Mouse (Mus musculus) lung, embryonic 14.5 days (tissue): ENCODE data around the gene Prdm1. TPM values are rescaled to one million over a fixed set of nuclear protein-coding genes. Genes with fewer than 3 reads are reported as not detected.
A peak's percentile ranks its signal among the peaks of the same experiment; 100 is the strongest.

Source experiments
- ATAC-seq: fragments of 200-750 bp; cut with Nextera tagmentation; 2 replicates; pipeline ENCODE4 v1.8.0; 2017; ENCODE audit warnings: mild to moderate bottlenecking, moderate TSS enrichment, moderate library complexity; ENCODE audit not compliant: insufficient read depth
- DNase-seq: peaks from one replicate; pipeline ENCODE4 v3.0.0-alpha.2; 2015
- H3K27ac ChIP-seq: fragments of 300-500 bp; sonication (generic); 2 replicates; pipeline ENCODE4 v1.5.1; 2014; ENCODE audit warnings: low read depth, mild to moderate bottlenecking, moderate library complexity
- H3K27me3 ChIP-seq: fragments of 300-500 bp; sonication (generic); 2 replicates; pipeline ENCODE4 v1.6.1; 2014; ENCODE audit warnings: low read length, control low read depth; ENCODE audit not compliant: insufficient read depth
- H3K36me3 ChIP-seq: fragments of 300-500 bp; sonication (generic); 2 replicates; pipeline ENCODE4 v1.6.1; 2014; ENCODE audit warnings: control low read depth; ENCODE audit not compliant: insufficient read depth
- H3K4me1 ChIP-seq: fragments of 300-500 bp; sonication (generic); 2 replicates; pipeline ENCODE4 v1.6.1; 2014; ENCODE audit warnings: antibody characterized with exemption, control low read depth; ENCODE audit not compliant: insufficient read depth
- H3K4me2 ChIP-seq: fragments of 300-500 bp; sonication (generic); 2 replicates; pipeline ENCODE4 v1.6.1; 2014; ENCODE audit warnings: mild to moderate bottlenecking
- H3K4me3 ChIP-seq: fragments of 300-500 bp; sonication (generic); 2 replicates; pipeline ENCODE4 v1.5.1; 2014; ENCODE audit warnings: low read depth, low read length
- H3K9ac ChIP-seq: fragments of 300-500 bp; sonication (generic); 2 replicates; pipeline ENCODE4 v1.6.1; 2014
- H3K9me3 ChIP-seq: fragments of 300-500 bp; sonication (generic); 2 replicates; pipeline ENCODE4 v1.6.1; 2016; ENCODE audit warnings: low read depth, low read length, control low read depth
- CTCF ChIP-seq: IDR thresholded peaks from 2 replicates; pipeline ENCODE4 v1.5.1; 2016; ENCODE audit warnings: antibody characterized with exemption, low read depth
- WGBS: fragments of 180-500 bp; shearing (Covaris S2); extraction: QIAGEN DNeasy Blood & Tissue Kit; methylation state at CpG from one replicate; pipeline ENCODE4 v1.1.7; 2014; 5-methylcytosine and 5-hydroxymethylcytosine counted together
- polyA plus RNA-seq: library from polyadenylated mRNA; unstranded; fragments of >200 nt; fragmentation: Nextera tagmentation; extraction: Ambion mirVana; gene quantifications from 2 replicates; pipeline ENCODE4 v1.2.1, GENCODE M21; 2014

Gene Prdm1
- polyA plus RNA-seq, 1 experiment from 2014 or later: 2.7 TPM

- 52% methylated on average over 1 of the region's 1 CpGs for WGBS
- no peak for ATAC-seq
- no peak for TF ChIP-seq CTCF
These were observed 106.4 kb downstream of the Prdm1 start for GRCm38 (mm10) chr10:44421896-44422295.

GRCm38 (mm10) chr10:44420211-44420610 is 108.1 kb downstream of the Prdm1 start:
- TF ChIP-seq CTCF: no peak
- Histone ChIP-seq H3K27ac (no peak overlapping the region), H3K27me3 (no peaks in the 10 kb centered on the region), H3K9me3 (no peaks in the 10 kb centered on the region), H3K36me3 (no peaks in the 10 kb centered on the region), H3K4me1 (no peaks in the 10 kb centered on the region), H3K4me2 (no peak overlapping the region), H3K4me3 (no peak overlapping the region), H3K9ac (no peak overlapping the region)
- WGBS: 79% methylated on average over 3 of the region's 3 CpGs
- no peak for DNase-seq
- no peak for ATAC-seq

More at GRCm38 (mm10) chr10:44421896-44422295, 106.4 kb downstream of the Prdm1 start:
- Histone ChIP-seq H3K9me3 (no peaks in the 10 kb centered on the region), H3K4me2 (no peak overlapping the region), H3K4me3 (no peak overlapping the region), H3K27me3 (no peaks in the 10 kb centered on the region), H3K27ac (no peak overlapping the region), H3K4me1 (no peaks in the 10 kb centered on the region), H3K9ac (no peak overlapping the region), H3K36me3 (no peaks in the 10 kb centered on the region)
- DNase-seq: no peak

- no peaks in the 10 kb centered on the region for H3K27me3 ChIP-seq
- no peak overlapping the region for H3K9ac ChIP-seq
- no peaks in the 10 kb centered on the region for H3K36me3 ChIP-seq
- TF ChIP-seq CTCF: no peak
- DNase-seq (no peak), ATAC-seq (no peak)
- no peaks in the 10 kb centered on the region for H3K9me3 ChIP-seq
- H3K27ac ChIP-seq: no peak overlapping the region
- WGBS: 48% methylated on average over 2 of the region's 2 CpGs
- no peak overlapping the region for H3K4me2 ChIP-seq
- no peaks in the 10 kb centered on the region for H3K4me1 ChIP-seq
- H3K4me3 ChIP-seq: no peak overlapping the region
These were observed 109.4 kb downstream of the Prdm1 start for GRCm38 (mm10) chr10:44418901-44419300.

GRCm38 (mm10) chr10:44415576-44415975 is 112.7 kb downstream of the Prdm1 start:
- no peak for DNase-seq
- Histone ChIP-seq H3K27ac (no peak overlapping the region), H3K4me1 (no peaks in the 10 kb centered on the region), H3K27me3 (no peaks in the 10 kb centered on the region), H3K36me3 (no peaks in the 10 kb centered on the region), H3K4me2 (no peak overlapping the region), H3K4me3 (no peak overlapping the region), H3K9ac (no peak overlapping the region), H3K9me3 (no peaks in the 10 kb centered on the region)
- WGBS: 75% methylated on average over 3 of the region's 3 CpGs
- ATAC-seq: no peak
- no peak for TF ChIP-seq CTCF

- H3K4me1 ChIP-seq: no peaks in the 10 kb centered on the region
- no peak for ATAC-seq
- H3K4me3 ChIP-seq: no peak overlapping the region
- H3K27me3 ChIP-seq: no peaks in the 10 kb centered on the region
- H3K27ac ChIP-seq: no peak overlapping the region
- no peak overlapping the region for H3K4me2 ChIP-seq
- no peak for DNase-seq
- WGBS: 87% methylated on average over 11 of the region's 11 CpGs
- no peak overlapping the region for H3K9ac ChIP-seq
- H3K9me3 ChIP-seq: no peaks in the 10 kb centered on the region
- TF ChIP-seq CTCF: no peak
- H3K36me3 ChIP-seq: no peaks in the 10 kb centered on the region
These were observed 118.3 kb downstream of the Prdm1 start for GRCm38 (mm10) chr10:44409958-44410357.

GRCm38 (mm10) chr10:44409054-44409453 is 119.2 kb downstream of the Prdm1 start:
- DNase-seq: peak; percentile 59
- Histone ChIP-seq H3K36me3 (no peaks in the 10 kb centered on the region), H3K9me3 (no peaks in the 10 kb centered on the region), H3K27ac (no peak overlapping the region), H3K4me1 (no peaks in the 10 kb centered on the region), H3K9ac (no peak overlapping the region), H3K4me2 (no peak overlapping the region), H3K4me3 (no peak overlapping the region), H3K27me3 (no peaks in the 10 kb centered on the region)
- peak; percentile 79 for ATAC-seq
- TF ChIP-seq CTCF: no peak
- WGBS: 44% methylated on average over 10 of the region's 10 CpGs

- Histone ChIP-seq H3K9ac (no peak overlapping the region), H3K4me1 (no peaks in the 10 kb centered on the region), H3K36me3 (no peaks in the 10 kb centered on the region), H3K27ac (no peak overlapping the region), H3K9me3 (no peaks in the 10 kb centered on the region), H3K27me3 (no peaks in the 10 kb centered on the region), H3K4me2 (no peak overlapping the region), H3K4me3 (no peak overlapping the region)
- TF ChIP-seq CTCF: no peak
- 47% methylated on average over 7 of the region's 7 CpGs for WGBS
- DNase-seq (no peak), ATAC-seq (no peak)
These were observed 124.9 kb downstream of the Prdm1 start for GRCm38 (mm10) chr10:44403415-44403814.

- no peaks in the 10 kb centered on the region for H3K27me3 ChIP-seq
- no peaks in the 10 kb centered on the region for H3K4me1 ChIP-seq
- H3K4me3 ChIP-seq: no peak overlapping the region
- no peak overlapping the region for H3K27ac ChIP-seq
- TF ChIP-seq CTCF: no peak
- H3K9ac ChIP-seq: no peak overlapping the region
- no peak for DNase-seq
- H3K4me2 ChIP-seq: no peak overlapping the region
- H3K36me3 ChIP-seq: no peaks in the 10 kb centered on the region
- no peaks in the 10 kb centered on the region for H3K9me3 ChIP-seq
- WGBS: 73% methylated on average over 10 of the region's 10 CpGs
- no peak for ATAC-seq
These were observed 126.7 kb downstream of the Prdm1 start for GRCm38 (mm10) chr10:44401600-44401999.
